ENCODE assay signal across 9 mouse cellular contexts in genomic region chr17:30114761-30115160, GRCm38 (mm10).
DNase-seq lines count a peak whose midpoint lies in the region; ATAC-seq and TF ChIP-seq lines count a peak whose summit lies in the region.
"Had no signal": no experiment of that assay in that cellular context is flagged by ENCODE, and none has a peak within 500 bp of the region (broad histone marks: within the 10 kb centered on the region; RNA-seq: fewer than 3 reads in every experiment).

No protein-coding gene starts in this region.

- H3K9me3 ChIP-seq in kidney, postnatal 0 days (replicated peaks; ENCODE audit: low read length) = no peaks in the 10 kb centered on the region
- H3K9me3 ChIP-seq in kidney, embryonic 14.5 days (ENCODE audit: control insufficient read depth, low read length) = no peaks in the 10 kb centered on the region
- H3K9me3 ChIP-seq in CH12.LX (replicated peaks; ENCODE audit: low read length) = no peaks in the 10 kb centered on the region
- no peaks in the 10 kb centered on the region for H3K9me3 ChIP-seq in liver, embryonic 14.5 days (ENCODE audit: control insufficient read depth, low read length)
- H3K9me3 ChIP-seq in forebrain, embryonic 13.5 days (replicated peaks) = no peaks in the 10 kb centered on the region
- H3K9me3 ChIP-seq: embryonic facial prominence, embryonic 12.5 days; neural tube, embryonic 12.5 days had no signal

- WGBS in kidney, postnatal 0 days = 87% methylated on average over 3 of the region's 3 CpGs
- WGBS in kidney, embryonic 14.5 days = 83% methylated on average over 3 of the region's 3 CpGs
- WGBS in liver, embryonic 14.5 days (ENCODE audit: insufficient replicate concordance) = 77% methylated on average over 3 of the region's 3 CpGs
- WGBS in forebrain, embryonic 13.5 days = 81% methylated on average over 3 of the region's 3 CpGs

- no peak overlapping the region for H3K9ac ChIP-seq in kidney, postnatal 0 days (ENCODE audit: low read depth, low read length)
- no peak overlapping the region for H3K9ac ChIP-seq in kidney, embryonic 14.5 days (ENCODE audit: low read depth, low read length)
- H3K9ac ChIP-seq in CH12.LX (ENCODE audit: insufficient read depth, low read depth) = no peak overlapping the region
- no peak overlapping the region for H3K9ac ChIP-seq in liver, embryonic 14.5 days (replicated peaks)
- H3K9ac ChIP-seq in forebrain, embryonic 13.5 days = no peak overlapping the region
- H3K9ac ChIP-seq: embryonic facial prominence, embryonic 12.5 days; neural tube, embryonic 12.5 days had no signal

- TF ChIP-seq POLR2A in CH12.LX (IDR thresholded peaks at IDR 0.05; ENCODE audit: low read depth, low read length) = no peak

- TF ChIP-seq RAD21 in CH12.LX (IDR thresholded peaks at IDR 0.05; ENCODE audit: low read depth, low read length) = peak; percentile 34

- in situ Hi-C loops in CH12.LX (cut with MboI; ENCODE audit: low pct_ligation_motif_present, low pct_unique_long_range_greater_than_20kb, low sequenced_read_pairs) = no loop called here

- H3K27me3 ChIP-seq in kidney, postnatal 0 days (ENCODE audit: insufficient read depth, low read length) = no peaks in the 10 kb centered on the region
- H3K27me3 ChIP-seq in kidney, embryonic 14.5 days (ENCODE audit: control insufficient read depth, insufficient read depth, low read length) = no peaks in the 10 kb centered on the region
- no peaks in the 10 kb centered on the region for H3K27me3 ChIP-seq in CH12.LX (replicated peaks)
- no peaks in the 10 kb centered on the region for H3K27me3 ChIP-seq in liver, embryonic 14.5 days (ENCODE audit: control insufficient read depth, insufficient read depth, low read length)
- no peaks in the 10 kb centered on the region for H3K27me3 ChIP-seq in forebrain, embryonic 13.5 days
- H3K27me3 ChIP-seq: embryonic facial prominence, embryonic 12.5 days; neural tube, embryonic 12.5 days had no signal

- dilution Hi-C loops in CH12.LX (cut with MboI; ENCODE audit: extremely low pct_ligation_motif_present, extremely low pct_unique_long_range_greater_than_20kb, low sequenced_read_pairs) = no loop called here

- ATAC-seq in kidney, postnatal 0 days (replicated peaks; ENCODE audit: low FRiP score, low read depth) = no peak
- no peak for ATAC-seq in kidney, embryonic 14.5 days (ENCODE audit: low FRiP score, low TSS enrichment)
- ATAC-seq in liver, embryonic 14.5 days (ENCODE audit: insufficient read depth) = no peak
- no peak for ATAC-seq in forebrain, embryonic 13.5 days

- peak; percentile 65 for TF ChIP-seq CTCF in kidney, postnatal 0 days (IDR thresholded peaks at IDR 0.05; ENCODE audit: low read depth)
- peak; percentile 21 to 66; a peak in 3 of 4 replicates for TF ChIP-seq CTCF in CH12.LX (conservative IDR thresholded peaks at IDR 0.05 in 1 of 2, IDR thresholded peaks at IDR 0.05 in 1 of 2; ENCODE audit: low read depth in 2 of 2, low read length in 2 of 2)
- peak; percentile 40 for TF ChIP-seq CTCF in liver, embryonic 14.5 days (IDR thresholded peaks at IDR 0.05; ENCODE audit: low read depth)

- no peaks in the 10 kb centered on the region for H3K36me3 ChIP-seq in kidney, postnatal 0 days (ENCODE audit: insufficient read depth, low read length)
- H3K36me3 ChIP-seq in kidney, embryonic 14.5 days (ENCODE audit: control insufficient read depth, insufficient read depth, low read length) = no peaks in the 10 kb centered on the region
- H3K36me3 ChIP-seq in CH12.LX (replicated peaks in 1 of 2; ENCODE audit: control insufficient read depth in 1 of 2, insufficient read depth in 1 of 2, low read length in 1 of 2) = peaks cover 3 to 35% of the 10 kb centered on the region in 2 experiments
- no peaks in the 10 kb centered on the region for H3K36me3 ChIP-seq in liver, embryonic 14.5 days (replicated peaks; ENCODE audit: control insufficient read depth, insufficient read depth, low read depth)
- H3K36me3 ChIP-seq in forebrain, embryonic 13.5 days (ENCODE audit: poor library complexity, severe bottlenecking) = no peaks in the 10 kb centered on the region
- H3K36me3 ChIP-seq: embryonic facial prominence, embryonic 12.5 days; neural tube, embryonic 12.5 days had no signal

- no peak overlapping the region for H3K4me2 ChIP-seq in kidney, postnatal 0 days (ENCODE audit: low read length)
- no peak overlapping the region for H3K4me2 ChIP-seq in kidney, embryonic 14.5 days (replicated peaks; ENCODE audit: low read depth, low read length)
- no peak overlapping the region for H3K4me2 ChIP-seq in CH12.LX (ENCODE audit: insufficient read depth, low read depth, poor library complexity, severe bottlenecking)
- no peak overlapping the region for H3K4me2 ChIP-seq in liver, embryonic 14.5 days (ENCODE audit: low read depth)
- no peak overlapping the region for H3K4me2 ChIP-seq in forebrain, embryonic 13.5 days
- H3K4me2 ChIP-seq: embryonic facial prominence, embryonic 12.5 days; neural tube, embryonic 12.5 days had no signal

- H3K4me3 ChIP-seq in kidney, postnatal 0 days (replicated peaks; ENCODE audit: low read depth, low read length) = no peak overlapping the region
- no peak overlapping the region for H3K4me3 ChIP-seq in kidney, embryonic 14.5 days (ENCODE audit: low read length)
- no peak overlapping the region for H3K4me3 ChIP-seq in CH12.LX (replicated peaks in 1 of 3; ENCODE audit: low read depth in 2 of 3, low read length in 2 of 3, poor library complexity in 1 of 3)
- no peak overlapping the region for H3K4me3 ChIP-seq in liver, embryonic 14.5 days (ENCODE audit: insufficient read depth in 1 of 2, low read depth in 2 of 2, low read length in 2 of 2)
- no peak overlapping the region for H3K4me3 ChIP-seq in forebrain, embryonic 13.5 days
- H3K4me3 ChIP-seq: embryonic facial prominence, embryonic 12.5 days; neural tube, embryonic 12.5 days had no signal

- no peak for TF ChIP-seq EP300 in CH12.LX (IDR thresholded peaks at IDR 0.05; ENCODE audit: low read length)
- TF ChIP-seq EP300 in liver, embryonic 14.5 days (IDR thresholded peaks at IDR 0.05; ENCODE audit: low read depth) = no peak

- H3K4me1 ChIP-seq in kidney, postnatal 0 days (replicated peaks; ENCODE audit: insufficient read depth, low read length) = peaks cover 10% of the 10 kb centered on the region; the same call in 1 of the 2 replicates
- H3K4me1 ChIP-seq in kidney, embryonic 14.5 days (ENCODE audit: control insufficient read depth, insufficient read depth, low read length) = peaks cover 23% of the 10 kb centered on the region
- H3K4me1 ChIP-seq in CH12.LX (ENCODE audit: control insufficient read depth in 1 of 2, insufficient read depth in 2 of 2) = peaks cover 0 to 21% of the 10 kb centered on the region in 2 experiments; a peak in 2 of 4 replicates
- H3K4me1 ChIP-seq in liver, embryonic 14.5 days (replicated peaks; ENCODE audit: control insufficient read depth in 2 of 2, insufficient read depth in 2 of 2, low read length in 1 of 2) = peaks cover 5 to 14% of the 10 kb centered on the region in 2 experiments; a peak in 3 of 4 replicates
- peaks cover 42% of the 10 kb centered on the region for H3K4me1 ChIP-seq in forebrain, embryonic 13.5 days

- H3K79me2 ChIP-seq in CH12.LX (replicated peaks; ENCODE audit: control insufficient read depth, extremely low read depth, insufficient read depth, poor library complexity, severe bottlenecking) = no peaks in the 10 kb centered on the region

- peak; percentile 41 for DNase-seq in kidney, postnatal 0 days (ENCODE audit: low spot score)
- DNase-seq in CH12.LX (ENCODE audit: extremely low read depth) (peak; percentile 43), R1 (ENCODE audit: low read depth, low spot score) (peak; percentile 60)
- DNase-seq in liver, embryonic 14.5 days (ENCODE audit: low read depth in 3 of 3, low spot score in 3 of 3) = peak in 1 of 3 experiments; percentile 13
- DNase-seq in gastrocnemius, postnatal 4 days (ENCODE audit: low spot score in 2 of 2) = no peak

- no peak overlapping the region for H3K27ac ChIP-seq in kidney, postnatal 0 days
- H3K27ac ChIP-seq in kidney, embryonic 14.5 days (ENCODE audit: low read depth, low read length) = no peak overlapping the region
- H3K27ac ChIP-seq in CH12.LX (ENCODE audit: insufficient read depth, low read depth) = no peak overlapping the region
- no peak overlapping the region for H3K27ac ChIP-seq in liver, embryonic 14.5 days
- no peak overlapping the region for H3K27ac ChIP-seq in forebrain, embryonic 13.5 days
- H3K27ac ChIP-seq: embryonic facial prominence, embryonic 12.5 days; neural tube, embryonic 12.5 days had no signal

TF ChIP-seq in CH12.LX, 34 proteins besides CTCF, POLR2A, EP300 and RAD21:
- peak; percentile 67 for TF ChIP-seq SMC3 (IDR thresholded peaks at IDR 0.05; ENCODE audit: low read depth, low read length)
- no peak for TF ChIP-seq POLR2AphosphoS2 (IDR thresholded peaks at IDR 0.05; ENCODE audit: low read depth, low read length)
- peak; percentile 60; the same call in 1 of the 2 replicates for TF ChIP-seq ZNF384 (IDR thresholded peaks at IDR 0.05; ENCODE audit: low read depth, low read length)

Comparison
In these comparisons a context has a peak if more than half of its experiments do, and no peak if none do; other contexts are left out.
1. DNase-seq: peak in kidney, postnatal 0 days (single experiment), CH12.LX (single experiment) and R1 (single experiment); none in gastrocnemius, postnatal 4 days (0 of 2).
2. Peak in every context shown above with its lines, with median percentiles within 50 percentile points of each other: CTCF ChIP-seq.